Mouse (Mus musculus) neural tube, embryonic 11.5 days (tissue): ENCODE results near the gene Hivep2. TPM values are rescaled to one million over a fixed set of nuclear protein-coding genes. Genes with fewer than 3 reads are reported as not detected.

Source experiments
- ATAC-seq: fragments of 200-750 bp; cut with Nextera tagmentation; 2 replicates; pipeline ENCODE4 v1.8.0; 2017; ENCODE audit warnings: moderate number of reproducible peaks, mild to moderate bottlenecking, moderate TSS enrichment, moderate library complexity; ENCODE audit not compliant: insufficient read depth, low FRiP score, low TSS enrichment
- DNase-seq: peaks from one replicate; pipeline ENCODE4 v3.0.0-alpha.2; 2015; ENCODE audit warnings: low spot score
- H3K27ac ChIP-seq: fragments of 300-500 bp; sonication (generic); 2 replicates; pipeline ENCODE4 v1.5.1; 2014; ENCODE audit warnings: low read depth, mild to moderate bottlenecking, low read length
- H3K27me3 ChIP-seq: fragments of 300-500 bp; sonication (generic); 2 replicates; pipeline ENCODE4 v1.6.1; 2014; ENCODE audit warnings: mild to moderate bottlenecking, low read length, mixed read lengths; ENCODE audit not compliant: control insufficient read depth, insufficient read depth
- H3K36me3 ChIP-seq: fragments of 300-500 bp; sonication (generic); 2 replicates; pipeline ENCODE4 v1.6.1; 2014; ENCODE audit warnings: mild to moderate bottlenecking, low read length, moderate library complexity, mixed read lengths; ENCODE audit not compliant: control insufficient read depth, insufficient read depth
- H3K4me1 ChIP-seq: fragments of 300-500 bp; sonication (generic); 2 replicates; pipeline ENCODE4 v1.6.1; 2014; ENCODE audit warnings: low read length, mixed read lengths; ENCODE audit not compliant: control insufficient read depth, insufficient read depth
- H3K4me2 ChIP-seq: fragments of 300-500 bp; sonication (generic); 2 replicates; pipeline ENCODE4 v1.6.1; 2014; ENCODE audit warnings: low read depth, mild to moderate bottlenecking, moderate library complexity
- H3K4me3 ChIP-seq: fragments of 300-500 bp; sonication (generic); 2 replicates; pipeline ENCODE4 v1.5.1; 2014; ENCODE audit warnings: low read depth, low read length
- H3K9ac ChIP-seq: fragments of 300-500 bp; sonication (generic); 2 replicates; pipeline ENCODE4 v1.6.1; 2014; ENCODE audit warnings: mild to moderate bottlenecking, low read length
- H3K9me3 ChIP-seq: fragments of 300-500 bp; sonication (generic); 2 replicates; pipeline ENCODE4 v1.6.1; 2016; ENCODE audit warnings: low read length; ENCODE audit not compliant: control insufficient read depth
- WGBS: fragments of 180-500 bp; shearing (Covaris S2); extraction: QIAGEN DNeasy Blood & Tissue Kit; methylation state at CpG from one replicate; pipeline ENCODE4 v1.1.7; 2014; 5-methylcytosine and 5-hydroxymethylcytosine counted together
- polyA plus RNA-seq: library from polyadenylated mRNA; unstranded; fragments of >200 nt; fragmentation: Nextera tagmentation; extraction: Ambion mirVana; gene quantifications from 2 replicates; pipeline ENCODE4 v1.2.1, GENCODE M21; 2014

Gene Hivep2
- polyA plus RNA-seq, 1 experiment from 2014 or later, result 7.4 TPM

GRCm38 (mm10) chr10:14045745-14046144 lies 79.9 kb downstream of the Hivep2 start:
- WGBS, result 60% methylated on average over 4 of the region's 4 CpGs
- Histone ChIP-seq H3K4me2 (no peak overlapping the region), H3K9me3 (no peaks in the 10 kb centered on the region), H3K27ac (no peak overlapping the region), H3K4me3 (no peak overlapping the region), H3K36me3 (no peaks in the 10 kb centered on the region), H3K9ac (no peak overlapping the region), H3K4me1 (no peaks in the 10 kb centered on the region), H3K27me3 (no peaks in the 10 kb centered on the region)
- DNase-seq (no peak), ATAC-seq (no peak)

- no peaks in the 10 kb centered on the region for H3K9me3 ChIP-seq
- H3K36me3 ChIP-seq, result no peaks in the 10 kb centered on the region
- ATAC-seq (no peak), DNase-seq (no peak)
- no peak overlapping the region for H3K4me3 ChIP-seq
- 30% methylated on average over 4 of the region's 4 CpGs for WGBS
- no peaks in the 10 kb centered on the region for H3K27me3 ChIP-seq
- no peak overlapping the region for H3K27ac ChIP-seq
- H3K9ac ChIP-seq, result no peak overlapping the region
- H3K4me2 ChIP-seq, result no peak overlapping the region
- H3K4me1 ChIP-seq, result no peaks in the 10 kb centered on the region
Measured at GRCm38 (mm10) chr10:14046171-14046651, 80.3 kb downstream of the Hivep2 start.

DNA sequence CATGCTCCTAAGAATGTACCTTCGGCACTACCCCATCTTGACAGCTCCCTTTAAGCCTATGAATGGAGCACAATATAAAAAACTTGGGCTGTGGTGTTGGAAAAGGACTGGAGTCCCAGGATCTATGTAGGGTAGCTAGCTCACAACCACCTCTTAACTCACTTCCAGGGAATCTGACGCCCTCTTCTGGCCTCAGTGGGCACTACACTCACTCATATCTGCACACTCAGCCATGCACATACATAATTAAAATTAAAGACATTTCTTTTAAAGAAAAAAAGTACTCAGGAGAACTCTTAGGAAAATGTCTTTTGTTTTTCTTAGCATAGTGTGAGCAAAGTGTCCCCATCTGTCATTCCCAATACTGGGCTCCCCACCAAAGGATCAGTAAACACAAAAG lies 81.1 kb downstream of the Hivep2 start:
- no peak overlapping the region for H3K27ac ChIP-seq
- H3K4me1 ChIP-seq, result no peaks in the 10 kb centered on the region
- no peaks in the 10 kb centered on the region for H3K9me3 ChIP-seq
- ATAC-seq (no peak), DNase-seq (no peak)
- 64% methylated on average over 2 of the region's 2 CpGs for WGBS
- no peak overlapping the region for H3K4me3 ChIP-seq
- H3K9ac ChIP-seq, result no peak overlapping the region
- H3K36me3 ChIP-seq, result no peaks in the 10 kb centered on the region
- no peak overlapping the region for H3K4me2 ChIP-seq
- H3K27me3 ChIP-seq, result no peaks in the 10 kb centered on the region

GRCm38 (mm10) chr10:14047661-14048060 lies 81.8 kb downstream of the Hivep2 start:
- 49% methylated on average over 2 of the region's 2 CpGs for WGBS
- no peak overlapping the region for H3K9ac ChIP-seq
- H3K9me3 ChIP-seq, result no peaks in the 10 kb centered on the region
- no peak overlapping the region for H3K4me2 ChIP-seq
- ATAC-seq (no peak), DNase-seq (no peak)
- H3K4me1 ChIP-seq, result no peaks in the 10 kb centered on the region
- H3K27me3 ChIP-seq, result no peaks in the 10 kb centered on the region
- no peak overlapping the region for H3K4me3 ChIP-seq
- H3K36me3 ChIP-seq, result no peaks in the 10 kb centered on the region
- no peak overlapping the region for H3K27ac ChIP-seq

- Histone ChIP-seq H3K27ac (no peak overlapping the region), H3K9me3 (no peaks in the 10 kb centered on the region), H3K27me3 (no peaks in the 10 kb centered on the region), H3K4me2 (no peak overlapping the region), H3K4me1 (no peaks in the 10 kb centered on the region), H3K4me3 (no peak overlapping the region), H3K9ac (no peak overlapping the region), H3K36me3 (no peaks in the 10 kb centered on the region)
- DNase-seq, result no peak
- ATAC-seq, result no peak
- WGBS, result 72% methylated on average over 5 of the region's 5 CpGs
Measured at GRCm38 (mm10) chr10:14048322-14048915, 82.5 kb downstream of the Hivep2 start.

- ATAC-seq, result no peak
- H3K9ac ChIP-seq, result no peak overlapping the region
- H3K4me2 ChIP-seq, result no peak overlapping the region
- H3K27me3 ChIP-seq, result no peaks in the 10 kb centered on the region
- no peak overlapping the region for H3K27ac ChIP-seq
- H3K36me3 ChIP-seq, result no peaks in the 10 kb centered on the region
- WGBS, result 75% methylated on average over 10 of the region's 10 CpGs
- no peak overlapping the region for H3K4me3 ChIP-seq
- no peaks in the 10 kb centered on the region for H3K4me1 ChIP-seq
- DNase-seq, result no peak
- H3K9me3 ChIP-seq, result no peaks in the 10 kb centered on the region
Measured at GRCm38 (mm10) chr10:14048916-14049445, 83.1 kb downstream of the Hivep2 start.

- no peak overlapping the region for H3K27ac ChIP-seq
- no peaks in the 10 kb centered on the region for H3K27me3 ChIP-seq
- no peaks in the 10 kb centered on the region for H3K9me3 ChIP-seq
- ATAC-seq, result no peak
- H3K36me3 ChIP-seq, result no peaks in the 10 kb centered on the region
- no peak overlapping the region for H3K4me2 ChIP-seq
- no peak overlapping the region for H3K4me3 ChIP-seq
- WGBS, result 80% methylated on average over 6 of the region's 6 CpGs
- no peak for DNase-seq
- H3K4me1 ChIP-seq, result no peaks in the 10 kb centered on the region
- H3K9ac ChIP-seq, result no peak overlapping the region
Measured at GRCm38 (mm10) chr10:14049686-14050085, 83.8 kb downstream of the Hivep2 start.

- Histone ChIP-seq H3K36me3 (no peaks in the 10 kb centered on the region), H3K4me1 (peaks cover 1% of the 10 kb centered on the region; the same call in 1 of the 2 replicates), H3K4me3 (no peak overlapping the region), H3K9me3 (no peaks in the 10 kb centered on the region), H3K9ac (no peak overlapping the region), H3K4me2 (no peak overlapping the region), H3K27ac (no peak overlapping the region), H3K27me3 (no peaks in the 10 kb centered on the region)
- 87% methylated on average over 8 of the region's 8 CpGs for WGBS
- DNase-seq (no peak), ATAC-seq (no peak)
Measured at GRCm38 (mm10) chr10:14050586-14050985, 84.7 kb downstream of the Hivep2 start.

DNA sequence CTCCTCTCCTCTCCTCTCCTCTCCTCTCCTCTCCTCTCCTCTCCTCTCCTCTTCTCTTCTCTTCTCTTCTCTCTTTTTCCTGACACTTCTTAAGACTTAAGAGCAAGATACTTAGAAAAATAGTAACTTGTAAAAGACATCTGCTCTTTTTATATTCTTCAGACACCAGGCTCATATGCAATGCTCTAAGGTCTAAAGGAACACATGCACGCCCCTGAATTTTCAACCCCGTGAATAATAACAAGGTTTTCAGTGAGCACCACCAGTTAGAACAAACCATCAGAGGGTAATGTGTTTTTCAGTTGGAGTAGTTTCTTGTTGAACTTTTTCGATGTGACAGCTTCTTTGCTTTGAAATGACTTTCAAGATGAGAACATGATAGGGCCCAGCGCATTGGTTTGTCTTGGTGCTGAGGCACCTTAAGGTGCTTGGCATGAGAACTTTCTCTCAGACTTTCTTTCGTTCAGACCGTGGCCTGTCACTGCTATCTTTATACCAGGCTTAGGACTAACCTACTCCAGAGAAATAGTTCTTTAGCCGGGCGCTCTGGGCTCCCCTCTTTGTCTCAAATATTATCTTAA lies 86.3 kb downstream of the Hivep2 start:
- 93% methylated on average over 8 of the region's 8 CpGs for WGBS
- no peak overlapping the region for H3K27ac ChIP-seq
- peaks cover 16% of the 10 kb centered on the region for H3K4me1 ChIP-seq
- ATAC-seq (no peak), DNase-seq (no peak)
- no peak overlapping the region for H3K4me3 ChIP-seq
- no peaks in the 10 kb centered on the region for H3K9me3 ChIP-seq
- no peak overlapping the region for H3K4me2 ChIP-seq
- no peaks in the 10 kb centered on the region for H3K27me3 ChIP-seq
- no peaks in the 10 kb centered on the region for H3K36me3 ChIP-seq
- H3K9ac ChIP-seq, result no peak overlapping the region
